Mouse (Mus musculus) testis, adult 2 months (tissue): ENCODE measurements around the gene Glud1. TPM values are rescaled to one million over a fixed set of nuclear protein-coding genes. Genes with fewer than 3 reads are reported as not detected.

ENCODE experiments used
- H3K27ac ChIP-seq: fragments of 200-500 bp; 2 replicates; pipeline ENCODE4 v1.5.1; 2012; ENCODE audit warnings: low read depth, low read length; ENCODE audit not compliant: control insufficient read depth, insufficient read depth
- H3K27me3 ChIP-seq: fragments of 200-500 bp; 2 replicates; pipeline ENCODE4 v1.6.1; 2012; ENCODE audit warnings: mild to moderate bottlenecking, low read length, moderate library complexity; ENCODE audit not compliant: control insufficient read depth, insufficient read depth
- H3K36me3 ChIP-seq: fragments of 200-500 bp; 2 replicates; pipeline ENCODE4 v1.6.1; 2012; ENCODE audit warnings: mild to moderate bottlenecking, low read length; ENCODE audit not compliant: control insufficient read depth, insufficient read depth
- H3K4me1 ChIP-seq: fragments of 200-500 bp; 2 replicates; pipeline ENCODE4 v1.6.1; 2012; ENCODE audit warnings: low read length; ENCODE audit not compliant: control insufficient read depth, insufficient read depth
- H3K4me3 ChIP-seq: fragments of 200-500 bp; 2 replicates; pipeline ENCODE4 v1.5.1; 2012; ENCODE audit warnings: low read depth, mild to moderate bottlenecking, low read length, moderate library complexity, mixed read lengths; ENCODE audit not compliant: control insufficient read depth
- CTCF ChIP-seq: fragments of 200-500 bp; IDR thresholded peaks from 2 replicates; pipeline ENCODE4 v1.5.1; 2012; ENCODE audit warnings: low read depth, mild to moderate bottlenecking, inconsistent platforms, low read length, moderate library complexity; ENCODE audit not compliant: control insufficient read depth, insufficient read depth, insufficient replicate concordance
- POLR2A ChIP-seq: fragments of 200-500 bp; IDR thresholded peaks from 2 replicates; pipeline ENCODE4 v1.6.1; 2012; ENCODE audit warnings: low read depth, mild to moderate bottlenecking, inconsistent platforms, low read length, moderate library complexity; ENCODE audit not compliant: control insufficient read depth
- polyA plus RNA-seq: library from polyadenylated mRNA; depleted of rRNA; stranded (reverse); fragments of >200 nt; gene quantifications from 2 replicates; pipeline ENCODE4 v1.2.3, GENCODE M21; 2012

Glud1 gene
- polyA plus RNA-seq, 1 experiment: 7.1 TPM

GRCm38 (mm10) chr14:34288396-34288795 lies 22.1 kb upstream of the Glud1 start:
- Histone ChIP-seq H3K4me1 (no peaks in the 10 kb centered on the region), H3K27ac (no peak overlapping the region), H3K4me3 (no peak overlapping the region), H3K36me3 (no peaks in the 10 kb centered on the region), H3K27me3 (no peaks in the 10 kb centered on the region)
- no peak for TF ChIP-seq POLR2A
- TF ChIP-seq CTCF: no peak

- H3K27ac ChIP-seq: no peak overlapping the region
- H3K27me3 ChIP-seq: no peaks in the 10 kb centered on the region
- no peak for TF ChIP-seq POLR2A
- TF ChIP-seq CTCF: no peak
- H3K4me3 ChIP-seq: no peak overlapping the region
- no peaks in the 10 kb centered on the region for H3K4me1 ChIP-seq
- H3K36me3 ChIP-seq: no peaks in the 10 kb centered on the region
These were observed 21.1 kb upstream of the Glud1 start for GRCm38 (mm10) chr14:34289259-34290015.

GRCm38 (mm10) chr14:34290229-34290628 lies 20.3 kb upstream of the Glud1 start:
- no peaks in the 10 kb centered on the region for H3K4me1 ChIP-seq
- no peak overlapping the region for H3K4me3 ChIP-seq
- no peak overlapping the region for H3K27ac ChIP-seq
- no peaks in the 10 kb centered on the region for H3K36me3 ChIP-seq
- H3K27me3 ChIP-seq: no peaks in the 10 kb centered on the region
- TF ChIP-seq POLR2A (no peak), CTCF (no peak)

- H3K4me1 ChIP-seq: no peaks in the 10 kb centered on the region
- TF ChIP-seq CTCF (no peak), POLR2A (no peak)
- H3K36me3 ChIP-seq: no peaks in the 10 kb centered on the region
- no peak overlapping the region for H3K4me3 ChIP-seq
- no peaks in the 10 kb centered on the region for H3K27me3 ChIP-seq
- no peak overlapping the region for H3K27ac ChIP-seq
These were observed 16.9 kb upstream of the Glud1 start for GRCm38 (mm10) chr14:34293641-34294040.

GRCm38 (mm10) chr14:34296350-34296749 lies 14.2 kb upstream of the Glud1 start:
- no peaks in the 10 kb centered on the region for H3K36me3 ChIP-seq
- no peaks in the 10 kb centered on the region for H3K27me3 ChIP-seq
- no peaks in the 10 kb centered on the region for H3K4me1 ChIP-seq
- H3K27ac ChIP-seq: no peak overlapping the region
- no peak overlapping the region for H3K4me3 ChIP-seq
- TF ChIP-seq POLR2A (no peak), CTCF (no peak)

GRCm38 (mm10) chr14:34297038-34297437 lies 13.5 kb upstream of the Glud1 start:
- H3K36me3 ChIP-seq: no peaks in the 10 kb centered on the region
- no peak overlapping the region for H3K27ac ChIP-seq
- H3K27me3 ChIP-seq: no peaks in the 10 kb centered on the region
- no peak overlapping the region for H3K4me3 ChIP-seq
- H3K4me1 ChIP-seq: no peaks in the 10 kb centered on the region
- TF ChIP-seq CTCF (no peak), POLR2A (no peak)

GRCm38 (mm10) chr14:34297634-34298033 lies 12.9 kb upstream of the Glud1 start:
- Histone ChIP-seq H3K27ac (no peak overlapping the region), H3K4me1 (no peaks in the 10 kb centered on the region), H3K27me3 (no peaks in the 10 kb centered on the region), H3K36me3 (no peaks in the 10 kb centered on the region), H3K4me3 (no peak overlapping the region)
- TF ChIP-seq CTCF (no peak), POLR2A (no peak)
